Mouse (Mus musculus) embryonic facial prominence, embryonic 15.5 days (tissue): ENCODE measurements around the gene Cnst. TPM values are rescaled to one million over a fixed set of nuclear protein-coding genes. Genes with fewer than 3 reads are reported as not detected.
"Not testable (repeated sequence)": the region's sequence is repeated elsewhere in the genome, so short reads cannot be mapped to it uniquely, and the experiment has no call there.

Experiments
- ATAC-seq: fragments of 200-750 bp; cut with Nextera tagmentation; 2 replicates; pipeline ENCODE4 v1.8.0; 2017; ENCODE audit warnings: low read depth, moderate TSS enrichment; ENCODE audit not compliant: insufficient number of reproducible peaks, low FRiP score, low TSS enrichment
- H3K27ac ChIP-seq: fragments of 300-500 bp; sonication (generic); replicated peaks from 2 replicates; pipeline ENCODE4 v1.5.1; 2015; ENCODE audit warnings: mild to moderate bottlenecking, inconsistent platforms
- H3K27me3 ChIP-seq: fragments of 300-500 bp; sonication (generic); 2 replicates; pipeline ENCODE4 v1.6.1; 2015; ENCODE audit warnings: inconsistent platforms
- H3K36me3 ChIP-seq: fragments of 300-500 bp; sonication (generic); 2 replicates; pipeline ENCODE4 v1.6.1; 2015; ENCODE audit warnings: mild to moderate bottlenecking, inconsistent platforms
- H3K4me1 ChIP-seq: fragments of 300-500 bp; sonication (generic); 2 replicates; pipeline ENCODE4 v1.6.1; 2015; ENCODE audit warnings: inconsistent platforms
- H3K4me2 ChIP-seq: fragments of 300-500 bp; sonication (generic); replicated peaks from 2 replicates; pipeline ENCODE4 v1.6.1; 2015; ENCODE audit warnings: mild to moderate bottlenecking, inconsistent platforms
- H3K4me3 ChIP-seq: fragments of 300-500 bp; sonication (generic); replicated peaks from 2 replicates; pipeline ENCODE4 v1.5.1; 2015; ENCODE audit warnings: mild to moderate bottlenecking, inconsistent platforms
- H3K9ac ChIP-seq: fragments of 300-500 bp; sonication (generic); 2 replicates; pipeline ENCODE4 v1.6.1; 2015; ENCODE audit warnings: inconsistent platforms
- H3K9me3 ChIP-seq: fragments of 300-500 bp; sonication (generic); replicated peaks from 2 replicates; pipeline ENCODE4 v1.6.1; 2016; ENCODE audit warnings: inconsistent platforms
- WGBS: fragments of 180-500 bp; shearing (Covaris S2); methylation state at CpG from one replicate; pipeline ENCODE4 v1.1.7; 2015; 5-methylcytosine and 5-hydroxymethylcytosine counted together
- polyA plus RNA-seq: library from polyadenylated mRNA; unstranded; fragments of >200 nt; fragmentation: Nextera tagmentation; extraction: Ambion mirVana; gene quantifications from 2 replicates; pipeline ENCODE4 v1.2.1, GENCODE M21; 2015

Gene Cnst
- 16.6 and 16.7 TPM in 2 replicates for polyA plus RNA-seq

GRCm38 (mm10) chr1:179545768-179546550, at the start of gene Cnst, which contains the start of gene Tfb2m:
TSS of gene Cnst (plus strand) at chr1:179546370.
TSS of gene Tfb2m (minus strand) at chr1:179546267.
- H3K4me1 ChIP-seq: peaks cover 27% of the 10 kb centered on the region
- H3K9ac ChIP-seq: peak within 1 kb of the TSS; percentile 59
- H3K36me3 ChIP-seq, H3K27me3 ChIP-seq, H3K9me3 ChIP-seq: not testable (repeated sequence)
- peak within 1 kb of the TSS; percentile 76 for H3K4me2 ChIP-seq
- WGBS: under 1% methylated on average over 66 of the region's 69 CpGs
- peak; percentile 99 for ATAC-seq
- H3K27ac ChIP-seq: peak within 1 kb of the TSS; percentile 93
- H3K4me3 ChIP-seq: peak within 1 kb of the TSS; percentile 73

- Histone ChIP-seq H3K4me2 (no peak overlapping the region), H3K36me3 (no peaks in the 10 kb centered on the region), H3K9ac (no peak overlapping the region), H3K27me3 (no peaks in the 10 kb centered on the region), H3K4me3 (no peak overlapping the region), H3K9me3 (no peaks in the 10 kb centered on the region), H3K27ac (no peak overlapping the region), H3K4me1 (no peaks in the 10 kb centered on the region)
- ATAC-seq: no peak
- 61% methylated on average over 3 of the region's 3 CpGs for WGBS
These were observed 46.9 kb upstream of the Cnst start for GRCm38 (mm10) chr1:179499257-179499656.

GRCm38 (mm10) chr1:179502565-179502964, 43.6 kb upstream of the Cnst start:
- WGBS: 10% methylated on average over 3 of the region's 3 CpGs
- Histone ChIP-seq H3K27ac (no peak overlapping the region), H3K4me2 (no peak overlapping the region), H3K4me1 (peaks cover 2% of the 10 kb centered on the region; the same call in 1 of the 2 replicates), H3K36me3 (no peaks in the 10 kb centered on the region), H3K4me3 (no peak overlapping the region), H3K9me3 (no peaks in the 10 kb centered on the region), H3K27me3 (no peaks in the 10 kb centered on the region), H3K9ac (no peak overlapping the region)
- no peak for ATAC-seq

DNA sequence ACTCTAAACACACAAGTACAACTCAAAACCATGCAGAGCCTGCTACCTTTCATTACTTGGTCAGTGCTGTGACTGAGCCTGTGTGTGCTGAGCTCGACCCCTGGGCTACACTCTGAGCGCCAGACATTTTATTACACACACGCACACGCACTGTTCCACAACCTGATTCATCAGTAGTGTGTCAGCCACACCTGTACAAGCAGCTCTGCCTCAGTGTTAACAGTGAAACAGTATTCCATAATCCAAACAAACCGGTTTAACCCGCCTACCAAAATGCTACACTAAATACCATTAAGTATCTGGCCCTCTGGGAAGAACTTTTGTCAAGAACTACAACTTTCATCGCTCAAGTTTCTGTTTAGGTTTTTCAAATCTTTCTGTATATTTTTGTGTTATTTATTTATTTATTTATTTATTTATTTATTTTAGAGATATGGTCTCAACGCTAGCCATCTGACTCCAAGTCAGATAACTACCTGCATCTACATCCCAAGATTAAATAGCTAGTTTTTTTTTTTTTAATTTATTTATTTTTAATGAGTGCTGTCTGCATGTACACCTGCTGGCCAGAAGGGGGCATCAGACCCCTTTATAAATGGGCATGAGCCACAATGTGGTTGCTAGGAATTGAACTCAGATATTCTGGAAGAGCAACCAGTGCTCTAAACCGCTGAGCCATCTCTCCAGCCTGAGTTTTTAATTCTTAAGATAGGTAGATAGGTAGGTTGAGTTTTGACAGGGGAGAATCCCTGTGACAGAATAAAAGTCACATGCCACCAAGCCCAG, 39.4 kb upstream of the Cnst start:
- Histone ChIP-seq H3K9me3 (no peaks in the 10 kb centered on the region), H3K4me3 (no peak overlapping the region), H3K36me3 (no peaks in the 10 kb centered on the region), H3K4me2 (no peak overlapping the region), H3K27me3 (no peaks in the 10 kb centered on the region), H3K27ac (no peak overlapping the region; the same call in none of the 2 replicates), H3K4me1 (peaks cover 2% of the 10 kb centered on the region; the same call in 1 of the 2 replicates), H3K9ac (no peak overlapping the region)
- WGBS: 47% methylated on average over 9 of the region's 9 CpGs
- no peak for ATAC-seq

GRCm38 (mm10) chr1:179510546-179511340, 35.4 kb upstream of the Cnst start:
- ATAC-seq: no peak
- Histone ChIP-seq H3K27ac (no peak overlapping the region), H3K9ac (no peak overlapping the region), H3K9me3 (no peaks in the 10 kb centered on the region), H3K36me3 (no peaks in the 10 kb centered on the region), H3K27me3 (no peaks in the 10 kb centered on the region), H3K4me2 (no peak overlapping the region), H3K4me1 (peaks cover 2% of the 10 kb centered on the region; the same call in 1 of the 2 replicates), H3K4me3 (no peak overlapping the region)
- 83% methylated on average over 12 of the region's 13 CpGs for WGBS

DNA sequence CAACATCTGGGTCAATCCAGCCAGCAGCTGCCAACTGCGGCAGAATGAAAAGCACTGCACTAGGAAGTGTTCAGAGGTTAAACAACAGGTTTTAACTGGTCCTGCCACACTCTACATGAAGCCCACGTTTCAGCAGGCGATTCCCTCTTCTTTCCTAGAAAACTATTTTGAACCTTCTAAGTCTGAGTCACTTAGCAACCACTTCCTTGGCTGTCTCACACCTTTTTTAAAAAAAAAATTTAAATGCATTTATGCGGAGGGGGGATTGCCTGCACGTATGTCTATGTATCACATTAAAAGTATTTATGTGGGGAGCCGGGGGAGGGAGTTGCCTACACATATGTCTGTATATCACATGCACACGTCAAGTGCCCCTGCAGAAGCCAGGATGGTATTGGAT, 34.3 kb upstream of the Cnst start:
- Histone ChIP-seq H3K9ac (no peak overlapping the region), H3K4me2 (no peak overlapping the region), H3K27me3 (no peaks in the 10 kb centered on the region), H3K27ac (no peak overlapping the region), H3K36me3 (no peaks in the 10 kb centered on the region), H3K4me3 (no peak overlapping the region), H3K4me1 (peaks cover 6% of the 10 kb centered on the region), H3K9me3 (no peaks in the 10 kb centered on the region)
- no peak for ATAC-seq
- 61% methylated on average over 7 of the region's 7 CpGs for WGBS

- ATAC-seq: peak; percentile 74
- peaks cover 7% of the 10 kb centered on the region; the same call in 1 of the 2 replicates for H3K4me1 ChIP-seq
- H3K27ac ChIP-seq: peak overlapping the region; percentile 75
- peak overlapping the region; percentile 95 for H3K4me2 ChIP-seq
- no peaks in the 10 kb centered on the region for H3K27me3 ChIP-seq
- under 1% methylated on average over 21 of the region's 21 CpGs for WGBS
- H3K4me3 ChIP-seq: peak overlapping the region; percentile 71
- no peaks in the 10 kb centered on the region for H3K9me3 ChIP-seq
- no peaks in the 10 kb centered on the region for H3K36me3 ChIP-seq
- H3K9ac ChIP-seq: peak overlapping the region; percentile 51
These were observed 29.0 kb upstream of the Cnst start for GRCm38 (mm10) chr1:179516941-179517712.

DNA sequence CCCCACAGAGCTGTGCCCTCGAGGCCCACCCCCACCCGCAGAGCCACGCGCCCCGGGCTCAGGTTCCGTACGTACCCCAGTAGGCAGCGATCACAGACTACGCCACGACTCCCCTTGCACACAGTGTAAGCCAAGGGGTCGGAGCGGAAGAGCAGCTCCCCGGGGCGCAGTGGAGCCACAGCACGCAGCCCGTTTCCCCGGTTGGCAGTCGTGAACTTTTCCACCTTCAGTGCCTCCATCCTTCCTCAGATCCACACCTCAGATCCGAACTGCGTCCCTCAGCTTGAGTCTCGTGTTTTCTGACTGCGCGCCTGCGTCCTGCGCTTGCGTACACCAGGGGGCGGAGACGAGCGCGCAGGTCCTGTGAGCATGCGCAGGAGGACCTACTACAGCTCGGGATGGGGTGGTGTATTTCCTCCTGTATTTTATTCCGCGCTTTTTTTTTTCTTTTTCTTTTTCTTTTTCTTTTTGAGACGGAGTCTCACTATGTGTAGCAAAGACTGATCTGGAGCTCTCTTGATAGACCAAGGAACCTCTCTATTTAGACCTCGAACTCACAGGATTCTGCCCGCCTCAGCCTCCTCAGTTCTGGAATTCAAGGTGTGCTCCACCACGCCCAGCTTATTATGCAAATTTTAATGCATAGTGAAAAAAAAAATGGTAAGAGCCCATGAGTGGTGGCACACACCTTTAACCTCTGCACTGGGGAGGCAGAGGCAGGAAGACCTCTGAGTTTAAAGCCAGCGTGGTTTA, 28.3 kb upstream of the Cnst start, which contains the start of gene Smyd3:
Smyd3 (minus strand) TSS at position 329 of the 753 bp plus-strand sequence.
- H3K36me3 ChIP-seq: no peaks in the 10 kb centered on the region
- 5% methylated on average over 39 of the region's 39 CpGs for WGBS
- H3K4me3 ChIP-seq: peak within 1 kb of the TSS; percentile 71
- peak within 1 kb of the TSS; percentile 95 for H3K4me2 ChIP-seq
- peak within 1 kb of the TSS; percentile 75 for H3K27ac ChIP-seq
- H3K4me1 ChIP-seq: peaks cover 7% of the 10 kb centered on the region; the same call in 1 of the 2 replicates
- peak within 1 kb of the TSS; percentile 51 for H3K9ac ChIP-seq
- no peaks in the 10 kb centered on the region for H3K9me3 ChIP-seq
- H3K27me3 ChIP-seq: no peaks in the 10 kb centered on the region
- peak; percentile 78 for ATAC-seq

DNA sequence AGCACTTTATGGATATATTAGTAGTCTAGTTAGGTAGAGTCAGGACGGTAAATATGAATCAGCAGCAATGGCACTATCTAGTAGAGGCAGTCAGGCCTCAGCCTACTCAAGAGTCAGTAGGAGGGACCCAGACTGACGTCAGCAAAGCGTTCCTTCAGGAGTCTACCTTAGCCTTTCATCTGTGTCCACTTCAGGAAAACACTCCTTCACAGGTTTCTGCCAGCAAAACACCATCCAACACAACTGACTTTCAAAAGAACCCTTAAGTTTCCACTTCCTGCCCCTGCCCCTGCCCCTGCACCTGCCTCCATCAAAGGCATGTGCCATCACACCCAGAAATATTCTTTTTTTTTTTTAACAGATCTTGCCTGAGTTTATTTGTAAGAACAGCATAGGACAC, 26.3 kb upstream of the Cnst start:
- WGBS: 79% methylated on average over 3 of the region's 3 CpGs

GRCm38 (mm10) chr1:179539054-179539453, 7.1 kb upstream of the Cnst start:
- Histone ChIP-seq H3K9ac (no peak overlapping the region), H3K36me3 (peaks cover 32% of the 10 kb centered on the region), H3K4me3 (no peak overlapping the region), H3K27me3 (no peaks in the 10 kb centered on the region), H3K4me2 (no peak overlapping the region), H3K4me1 (no peaks in the 10 kb centered on the region), H3K9me3 (no peaks in the 10 kb centered on the region), H3K27ac (no peak overlapping the region)
- 96% methylated on average over 3 of the region's 3 CpGs for WGBS
- no peak for ATAC-seq

More for the DNA sequence above, 26.3 kb upstream of the Cnst start:
- Histone ChIP-seq H3K9me3 (no peaks in the 10 kb centered on the region), H3K9ac (no peak overlapping the region), H3K27ac (no peak overlapping the region), H3K27me3 (no peaks in the 10 kb centered on the region), H3K36me3 (no peaks in the 10 kb centered on the region), H3K4me2 (no peak overlapping the region), H3K4me3 (no peak overlapping the region), H3K4me1 (peaks cover 7% of the 10 kb centered on the region; the same call in 1 of the 2 replicates)
- ATAC-seq: no peak
